Mouse (Mus musculus): ENCODE measurements around the gene Cyp21a1.
"Not testable (repeated sequence)": the region's sequence is repeated elsewhere in the genome, so short reads cannot be mapped to it uniquely, and the experiment has no call there.

Gene Cyp21a1

DNA sequence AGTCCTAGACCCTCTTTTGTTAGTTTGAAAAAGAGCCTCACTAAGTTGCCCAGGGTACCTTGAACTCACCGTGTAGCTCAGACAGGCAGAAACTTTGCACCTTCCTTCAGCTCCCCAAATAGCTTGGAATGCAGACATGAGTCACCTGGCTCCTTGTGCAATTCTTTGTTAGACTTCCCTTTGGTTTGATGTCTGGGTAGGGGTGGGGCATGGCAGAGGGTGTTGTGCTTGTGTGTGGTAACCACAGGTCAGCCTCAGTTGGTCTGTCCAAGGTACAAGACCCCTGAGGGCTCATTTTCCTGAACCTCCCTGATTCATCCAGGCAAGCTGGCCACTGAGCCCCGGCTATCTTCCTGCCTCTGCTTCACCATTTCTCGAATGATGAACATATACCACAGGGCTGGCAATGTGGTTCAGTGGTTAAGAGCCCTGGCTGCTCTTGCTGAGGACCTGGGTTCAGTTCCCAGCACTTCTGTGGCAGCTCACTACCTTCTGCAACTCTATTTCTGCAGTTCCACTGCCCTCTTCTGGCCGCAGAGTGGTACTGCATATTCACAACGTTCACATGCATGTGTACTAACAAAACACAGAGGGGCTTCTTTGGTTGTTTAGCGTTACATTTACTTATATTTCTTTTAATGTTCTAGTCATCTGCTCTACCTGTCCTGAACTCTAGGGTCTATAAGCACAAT is 656 bp upstream of the Cyp21a1 start:
- in situ Hi-C loops (cut with MboI), result no loop called here

DNA sequence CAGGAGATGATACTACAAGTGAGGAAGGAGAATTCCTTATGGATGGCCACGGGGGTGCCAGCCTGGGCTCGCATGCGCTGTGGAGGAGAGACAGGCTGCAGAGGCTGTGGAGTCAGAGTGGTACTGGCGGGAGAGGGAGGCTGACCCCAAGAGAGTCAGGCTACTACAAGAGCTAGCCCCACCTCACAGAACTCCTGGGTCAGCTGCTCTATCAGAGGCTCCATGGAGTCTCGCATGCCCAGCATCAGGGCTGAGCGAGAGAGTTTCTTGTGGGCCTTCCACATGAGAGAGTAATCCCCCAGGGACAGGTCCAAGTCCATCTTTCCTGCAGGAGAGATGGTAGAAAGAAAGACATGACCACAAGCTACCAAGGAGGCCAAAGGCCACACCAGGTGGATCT is 994 bp downstream of the Cyp21a1 start:
- in situ Hi-C loops (cut with MboI), result not testable (repeated sequence)

DNA sequence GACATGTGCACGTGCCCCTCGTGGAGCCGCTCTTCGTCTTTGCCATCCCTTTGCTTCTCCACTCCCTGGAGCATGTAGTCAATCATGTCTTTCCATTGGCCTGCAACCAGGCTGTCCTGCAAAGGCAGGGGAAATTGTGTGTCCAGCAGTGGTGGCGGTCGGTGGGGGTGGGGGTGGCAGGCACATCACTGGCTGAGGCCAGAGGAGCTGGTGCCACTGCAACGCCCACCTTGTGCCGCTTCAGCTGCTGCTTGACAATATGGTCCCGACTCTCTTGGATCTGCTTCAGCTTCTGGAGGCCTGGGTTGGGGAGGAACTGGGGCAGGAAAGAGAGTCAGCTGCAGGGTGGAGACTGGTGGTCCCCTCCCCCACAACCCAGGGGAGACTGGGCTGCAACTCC is 1.6 kb downstream of the Cyp21a1 start:
- in situ Hi-C loops (cut with MboI), result not testable (repeated sequence)

DNA sequence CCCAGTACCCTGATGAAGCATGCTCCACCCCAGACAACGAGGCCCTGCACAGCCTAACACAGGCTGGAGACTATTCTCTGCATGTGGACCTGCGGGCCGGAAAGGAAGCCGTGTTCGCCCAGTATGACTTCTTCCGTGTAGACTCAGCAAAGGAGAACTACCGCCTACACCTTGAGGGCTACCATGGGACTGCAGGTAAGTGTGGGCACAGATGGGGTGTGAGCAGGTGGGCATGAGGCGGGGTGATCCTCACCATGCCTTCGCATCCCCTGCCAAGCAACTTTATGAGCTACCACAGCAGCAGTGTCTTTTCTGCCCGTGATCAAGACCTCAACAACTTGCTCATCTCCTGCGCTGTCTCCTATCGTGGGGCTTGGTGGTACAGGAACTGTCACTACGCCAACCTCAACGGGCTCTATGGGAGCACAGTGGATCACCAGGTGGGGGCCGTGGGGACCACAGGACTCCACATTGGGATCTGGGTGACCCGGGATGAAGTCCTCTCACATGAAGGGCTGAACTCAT is 3.5 kb downstream of the Cyp21a1 start:
- in situ Hi-C loops (cut with MboI), result not testable (repeated sequence)

DNA sequence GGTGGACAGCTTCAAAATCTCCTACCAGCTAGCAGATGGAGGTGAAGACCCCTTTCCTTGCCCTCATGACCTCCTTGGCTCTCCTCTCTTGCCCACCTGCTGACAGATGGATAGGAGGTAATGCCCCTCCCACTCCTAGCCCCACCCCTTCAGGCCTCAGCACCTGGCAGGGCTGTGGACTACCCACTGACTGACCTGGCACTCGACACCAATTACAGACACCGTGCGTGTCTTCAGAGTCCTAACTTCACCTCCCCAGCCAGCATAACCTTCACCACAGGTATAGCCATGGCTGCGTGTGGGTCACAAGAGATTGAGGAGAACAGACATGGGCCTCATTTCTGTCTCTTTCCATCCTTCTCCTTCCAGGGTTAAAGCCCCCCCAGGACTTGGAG is 4.8 kb downstream of the Cyp21a1 start:
- in situ Hi-C loops (cut with MboI), result no loop called here

- in situ Hi-C loops (cut with MboI), result no loop called here
These were observed 5.4 kb downstream of the Cyp21a1 start for GRCm38 (mm10) chr17:34798866-34799530.

GRCm38 (mm10) chr17:34798071-34798470 is 6.3 kb downstream of the Cyp21a1 start:
- in situ Hi-C loops (cut with MboI), result not testable (repeated sequence)

- in situ Hi-C loops (cut with MboI), result not testable (repeated sequence)
These were observed 7.0 kb downstream of the Cyp21a1 start for GRCm38 (mm10) chr17:34797211-34797995.

GRCm38 (mm10) chr17:34796311-34797140 is 7.8 kb downstream of the Cyp21a1 start:
- in situ Hi-C loops (cut with MboI), result no loop called here

DNA sequence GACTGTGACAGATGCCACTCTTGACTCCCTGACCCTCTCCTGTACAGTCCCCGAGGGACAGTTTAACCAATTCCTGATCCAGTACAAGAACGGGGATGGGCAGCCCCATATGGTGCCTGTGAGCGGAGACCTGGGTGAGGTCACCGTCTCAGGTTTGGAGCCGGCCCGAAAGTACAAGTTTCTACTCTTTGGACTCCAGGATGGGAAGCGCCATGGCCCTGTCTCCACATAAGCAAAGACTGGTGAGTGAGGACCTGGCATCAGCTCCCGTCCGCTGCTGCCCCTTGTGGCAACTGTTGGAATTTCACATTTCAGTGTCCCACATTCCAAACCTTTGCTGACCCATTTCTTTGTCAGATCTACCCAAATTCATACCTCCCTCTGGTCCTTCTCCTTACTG is 8.7 kb downstream of the Cyp21a1 start:
- in situ Hi-C loops (cut with MboI), result no loop called here

DNA sequence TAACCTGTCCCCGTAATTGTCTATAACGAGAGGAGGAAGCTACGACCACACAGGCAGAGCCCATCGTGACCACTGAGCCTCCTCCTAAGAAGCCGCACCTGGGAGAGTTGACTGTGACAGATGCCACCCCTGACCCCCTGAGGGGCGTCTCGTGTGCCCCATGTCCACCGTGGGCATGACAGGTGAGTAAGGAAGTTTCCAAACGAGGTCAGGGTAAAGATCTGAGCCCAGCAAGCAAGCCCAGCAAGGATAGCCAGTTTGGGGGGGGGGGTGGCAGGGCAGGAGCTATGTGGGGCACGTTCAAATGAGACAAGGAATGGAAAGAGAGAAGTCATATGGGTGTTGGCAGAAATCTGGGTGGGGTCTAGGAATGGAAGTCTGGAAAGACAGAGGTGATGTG is 9.3 kb downstream of the Cyp21a1 start:
- in situ Hi-C loops (cut with MboI), result no loop called here

DNA sequence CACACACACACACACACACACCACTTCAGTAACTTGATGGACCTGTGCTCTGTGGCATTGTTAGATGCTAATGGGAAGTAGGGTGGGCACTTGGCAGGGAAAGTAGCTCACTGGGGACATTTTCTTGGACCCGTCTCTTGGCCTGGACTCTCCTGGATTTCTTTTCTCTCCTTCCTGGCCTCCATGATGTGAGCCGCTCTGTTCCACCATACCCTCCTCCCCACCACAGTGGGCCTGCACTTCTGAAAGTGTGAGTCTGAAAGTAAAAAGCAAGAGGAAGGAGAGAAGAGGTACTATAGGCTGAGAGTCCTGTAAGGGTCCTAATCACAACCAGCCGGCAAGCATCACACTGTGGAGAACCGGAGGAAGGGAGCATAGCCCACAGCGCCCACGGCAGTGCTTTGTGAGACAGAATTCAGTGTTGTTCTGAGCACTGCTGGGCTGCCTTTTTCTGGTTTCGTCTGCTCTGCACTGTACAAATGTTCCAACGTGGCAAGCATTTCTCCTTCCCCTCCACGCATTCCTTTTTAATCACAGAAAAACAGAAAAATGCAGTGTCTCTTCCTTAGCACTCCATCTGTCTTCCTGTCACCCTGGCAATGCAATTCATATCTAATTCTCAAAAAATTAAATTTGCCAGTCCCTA is 26.6 kb downstream of the Cyp21a1 start:
- in situ Hi-C loops (cut with MboI), result no loop called here

DNA sequence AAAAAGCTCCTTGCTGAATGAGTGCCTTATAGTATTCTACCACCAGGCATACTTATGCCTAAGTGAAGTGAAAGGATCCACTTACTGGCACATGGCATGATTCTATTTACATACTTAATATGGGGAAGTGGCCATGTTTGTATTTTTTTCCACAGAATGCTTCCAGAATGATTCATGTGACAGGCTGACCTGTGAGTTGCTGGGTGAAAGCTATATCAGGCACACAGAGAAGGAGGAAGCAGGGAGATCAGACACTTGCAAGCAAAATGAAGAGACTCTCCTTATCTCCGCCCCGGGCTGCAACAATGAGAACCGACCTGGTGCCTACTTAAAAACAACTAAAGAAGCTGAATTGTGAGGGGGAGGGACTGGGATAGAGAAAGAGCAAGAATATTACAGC is 42.9 kb downstream of the Cyp21a1 start:
- in situ Hi-C loops (cut with MboI), result no loop called here
